Comparison of ENCODE assay signal across 8 mouse cellular contexts in genomic region chr11:44518281-44519095, GRCm38 (mm10). TPM values are rescaled to one million over a fixed set of nuclear protein-coding genes. Genes with fewer than 3 reads are reported as not detected.
DNase-seq lines count a peak whose midpoint lies in the region; ATAC-seq lines count a peak whose summit lies in the region.

Gene Rnf145, plus strand, starts transcription at chr11:44518964.

- H3K4me3 ChIP-seq in hindbrain, embryonic 15.5 days = peak within 1 kb of the TSS; percentile 65

- ATAC-seq in hindbrain, embryonic 15.5 days (ENCODE audit: low FRiP score, low read depth) = peak; percentile 92

- no peaks in the 10 kb centered on the region for H3K9me3 ChIP-seq in hindbrain, embryonic 15.5 days

- H3K4me1 ChIP-seq in hindbrain, embryonic 15.5 days (replicated peaks) = peaks cover 34% of the 10 kb centered on the region

- peak within 1 kb of the TSS; percentile 93 for H3K27ac ChIP-seq in hindbrain, embryonic 15.5 days (replicated peaks)

- H3K4me2 ChIP-seq in hindbrain, embryonic 15.5 days = peak within 1 kb of the TSS; percentile 62

- no peaks in the 10 kb centered on the region for H3K27me3 ChIP-seq in hindbrain, embryonic 15.5 days

- H3K9ac ChIP-seq in hindbrain, embryonic 15.5 days = peak within 1 kb of the TSS; percentile 75

- DNase-seq in R1 (ENCODE audit: low read depth, low spot score) = peak; percentile 74
- peak; percentile 82 for DNase-seq in cerebellum, postnatal 36 days
- peak; percentile 47 for DNase-seq in gastrocnemius, adult 18-20 months (ENCODE audit: low spot score)
- peak; percentile 81 for DNase-seq in left cerebral cortex, adult 11 months (ENCODE audit: low spot score)
- DNase-seq in lung, postnatal 36 days = peak; percentile 78
- DNase-seq in right cerebral cortex, adult 18-20 months = peak; percentile 83
- DNase-seq in urinary bladder, postnatal 36 days (ENCODE audit: low spot score in 2 of 2) = peak; percentile 49 to 55

- H3K36me3 ChIP-seq in hindbrain, embryonic 15.5 days = no peaks in the 10 kb centered on the region

- under 1% methylated on average over 67 of the region's 70 CpGs for WGBS in hindbrain, embryonic 15.5 days

RNA-seq across cellular contexts. Expression of gene Rnf145, which starts in this region (rescaled TPM):
- 1 to 10 TPM; 6.5 to 7.4 TPM for total RNA-seq in gastrocnemius, adult 18-20 months (2021)
- polyA plus RNA-seq in hindbrain, embryonic 15.5 days (2015; fragmentation: Nextera tagmentation; extraction: Ambion mirVana) = 119 TPM in 2 replicates

Comparison
In these comparisons a context has a peak if more than half of its experiments do, and no peak if none do; other contexts are left out.
1. Peak in every context shown above with its lines: DNase-seq, ATAC-seq, H3K4me3 ChIP-seq and H3K27ac ChIP-seq.